Mouse (Mus musculus): ENCODE measurements around the gene Amdhd2.

DNA sequence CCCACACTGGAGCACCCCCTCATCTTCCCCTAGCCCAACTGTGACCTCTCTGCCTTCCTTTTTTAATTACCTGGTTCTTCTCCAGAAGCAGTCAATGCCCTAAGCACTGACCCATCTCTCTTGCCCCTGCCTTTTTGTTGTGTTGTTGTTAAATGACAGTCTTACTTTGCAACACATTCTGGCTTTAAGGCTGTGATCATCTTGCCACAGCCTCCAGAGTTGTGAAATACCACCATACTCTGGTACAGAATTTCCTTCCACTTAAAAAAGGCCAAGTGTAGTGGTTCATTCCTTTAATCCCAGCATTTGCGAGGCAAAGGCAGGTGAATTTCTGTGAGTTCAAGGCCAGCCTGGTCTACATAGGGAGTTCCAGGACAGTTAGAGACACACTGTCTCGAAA, 27.4 kb upstream of the Amdhd2 start:
- no peak for TF ChIP-seq POLR2A (IDR thresholded peaks at IDR 0.05; ENCODE audit: control insufficient read depth, extremely low read depth, insufficient read depth, low read length, poor library complexity)
- no peak for TF ChIP-seq CTCF (IDR thresholded peaks at IDR 0.05; ENCODE audit: borderline replicate concordance, control insufficient read depth, extremely low read depth, insufficient read depth, low read length, poor library complexity)
